Mouse (Mus musculus): Measurements from ENCODE around the gene Cdk13. TPM values are rescaled to one million over a fixed set of nuclear protein-coding genes. Genes with fewer than 3 reads are reported as not detected.
A peak's percentile ranks its signal among the peaks of the same experiment; 100 is the strongest.

Gene Cdk13
- polyA plus RNA-seq, 1 experiment from 2014 or later, result 18.3 TPM

DNA sequence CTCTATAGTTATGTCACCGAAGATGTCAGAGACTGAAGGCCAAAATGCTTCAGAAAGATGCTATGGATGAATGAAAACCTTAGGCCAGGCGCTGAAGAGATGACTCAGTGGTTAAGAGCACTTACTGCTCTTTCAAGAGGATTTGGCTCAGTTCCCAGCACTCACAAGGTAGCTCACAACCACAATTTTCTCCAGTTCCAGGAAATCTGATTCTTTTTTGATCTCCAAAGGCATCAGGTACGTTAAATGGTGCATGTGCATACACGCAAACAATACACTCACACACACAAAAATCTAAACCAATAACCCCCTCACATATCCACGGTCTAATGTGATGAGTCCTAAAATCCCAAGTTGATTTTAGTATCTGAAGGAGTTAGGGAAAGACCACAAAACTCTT, 111.1 kb downstream of the Cdk13 start:
- Histone ChIP-seq H3K27ac (no peak overlapping the region), H3K4me2 (peak overlapping the region; percentile 54), H3K9me3 (no peaks in the 10 kb centered on the region), H3K9ac (no peak overlapping the region), H3K4me3 (peak overlapping the region; percentile 73), H3K36me3 (no peaks in the 10 kb centered on the region), H3K27me3 (no peaks in the 10 kb centered on the region), H3K4me1 (peaks cover 3% of the 10 kb centered on the region; the same call in 1 of the 2 replicates)
- ATAC-seq (ENCODE audit: insufficient number of reproducible peaks, low FRiP score, low TSS enrichment, low read depth), result no peak
- WGBS, result 56% methylated on average over 5 of the region's 5 CpGs

DNA sequence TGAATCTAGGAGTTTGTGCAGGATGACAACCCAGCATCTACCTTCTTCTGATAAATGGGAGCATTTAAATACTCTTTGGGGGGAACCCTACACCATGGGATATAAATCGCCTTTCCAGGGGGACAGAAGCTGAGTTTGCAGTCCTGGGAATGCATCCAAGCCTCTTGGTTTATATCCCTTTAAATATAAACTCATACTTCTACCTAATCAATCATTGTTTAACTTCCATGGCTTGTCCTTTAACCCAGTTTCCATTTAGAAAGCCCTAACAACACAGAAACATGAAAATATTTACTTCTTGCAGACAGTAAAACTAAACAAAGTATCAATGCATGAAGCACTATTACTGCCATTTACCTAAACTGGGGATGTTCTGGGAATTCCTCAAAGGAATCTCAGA, 113.5 kb downstream of the Cdk13 start:
- Histone ChIP-seq H3K36me3 (no peaks in the 10 kb centered on the region), H3K27me3 (no peaks in the 10 kb centered on the region), H3K9me3 (no peaks in the 10 kb centered on the region), H3K4me1 (peaks cover 3% of the 10 kb centered on the region; the same call in 1 of the 2 replicates), H3K27ac (no peak overlapping the region), H3K4me3 (no peak overlapping the region), H3K4me2 (no peak overlapping the region), H3K9ac (no peak overlapping the region)
- no peak for ATAC-seq (ENCODE audit: insufficient number of reproducible peaks, low FRiP score, low TSS enrichment, low read depth)
- WGBS, result 74% methylated on average over 1 of the region's 1 CpGs

DNA sequence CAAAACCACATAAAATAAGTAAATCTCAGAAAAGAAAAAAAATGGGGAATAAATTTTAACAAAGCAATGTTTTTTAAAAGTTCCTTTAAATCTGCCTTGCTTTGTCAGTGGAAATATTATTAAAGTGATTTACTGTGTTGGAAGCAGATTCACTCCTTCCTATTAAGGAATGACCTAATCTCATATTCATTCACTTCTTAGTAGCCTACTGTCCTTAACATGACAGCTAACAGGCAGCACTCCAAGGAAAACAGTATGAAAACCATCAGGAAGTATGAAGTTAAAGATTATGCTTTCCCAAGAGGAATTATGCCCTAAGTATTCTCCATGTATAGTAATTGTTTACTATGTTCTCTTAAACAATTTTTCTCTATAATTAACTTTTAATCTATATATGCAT, 114.2 kb downstream of the Cdk13 start:
- Histone ChIP-seq H3K36me3 (no peaks in the 10 kb centered on the region), H3K27ac (no peak overlapping the region), H3K9ac (no peak overlapping the region), H3K27me3 (no peaks in the 10 kb centered on the region), H3K4me1 (peaks cover 3% of the 10 kb centered on the region; the same call in 1 of the 2 replicates), H3K9me3 (no peaks in the 10 kb centered on the region), H3K4me2 (no peak overlapping the region), H3K4me3 (no peak overlapping the region)
- ATAC-seq (ENCODE audit: insufficient number of reproducible peaks, low FRiP score, low TSS enrichment, low read depth), result no peak

DNA sequence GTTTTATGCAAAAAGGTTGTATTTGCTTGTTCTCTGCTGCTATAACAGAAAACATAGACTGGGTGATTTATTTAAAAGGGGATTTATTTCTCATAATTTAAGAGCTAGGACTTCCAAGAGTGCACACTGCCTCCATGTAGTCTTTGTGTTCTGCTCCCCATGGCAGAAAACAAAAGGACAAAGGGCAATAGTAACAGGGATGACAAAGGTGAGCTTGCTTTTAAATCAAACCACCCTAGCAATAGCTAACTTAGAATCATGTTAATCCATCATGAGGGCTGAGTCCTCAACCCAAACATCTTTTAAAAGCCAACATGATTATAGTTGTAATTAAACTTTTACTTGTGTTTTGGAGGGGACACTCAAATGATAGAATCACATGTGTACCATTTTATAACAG, 115.4 kb downstream of the Cdk13 start:
- no peak for ATAC-seq (ENCODE audit: insufficient number of reproducible peaks, low FRiP score, low TSS enrichment, low read depth)
- Histone ChIP-seq H3K4me1 (peaks cover 3% of the 10 kb centered on the region; the same call in 1 of the 2 replicates), H3K4me3 (no peak overlapping the region), H3K27ac (no peak overlapping the region), H3K9me3 (no peaks in the 10 kb centered on the region), H3K4me2 (no peak overlapping the region), H3K36me3 (no peaks in the 10 kb centered on the region), H3K9ac (no peak overlapping the region), H3K27me3 (no peaks in the 10 kb centered on the region)

DNA sequence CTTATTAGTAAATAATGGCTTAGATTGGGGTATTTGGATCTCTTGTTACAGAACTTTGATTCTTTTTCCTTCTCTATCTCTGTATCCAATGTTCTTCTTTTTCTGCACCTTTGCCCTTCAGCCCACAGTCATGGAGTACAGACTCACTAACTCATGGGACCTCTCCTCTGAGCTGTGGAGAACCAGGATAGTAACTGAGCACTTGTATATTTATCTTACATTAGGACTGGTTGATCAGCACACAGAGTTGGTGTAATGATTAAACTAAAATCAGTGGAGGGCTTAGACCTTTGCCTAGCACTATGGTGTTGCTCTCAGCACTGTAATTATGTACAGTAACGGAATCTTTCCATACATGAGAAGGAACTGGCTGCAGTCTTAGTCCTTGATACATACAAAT, 133.8 kb downstream of the Cdk13 start:
- no peak for ATAC-seq (ENCODE audit: insufficient number of reproducible peaks, low FRiP score, low TSS enrichment, low read depth)
- Histone ChIP-seq H3K4me3 (no peak overlapping the region), H3K4me2 (no peak overlapping the region), H3K27ac (no peak overlapping the region), H3K9ac (no peak overlapping the region), H3K4me1 (no peaks in the 10 kb centered on the region), H3K27me3 (no peaks in the 10 kb centered on the region), H3K9me3 (no peaks in the 10 kb centered on the region), H3K36me3 (no peaks in the 10 kb centered on the region)
- WGBS, result 62% methylated on average over 1 of the region's 1 CpGs

DNA sequence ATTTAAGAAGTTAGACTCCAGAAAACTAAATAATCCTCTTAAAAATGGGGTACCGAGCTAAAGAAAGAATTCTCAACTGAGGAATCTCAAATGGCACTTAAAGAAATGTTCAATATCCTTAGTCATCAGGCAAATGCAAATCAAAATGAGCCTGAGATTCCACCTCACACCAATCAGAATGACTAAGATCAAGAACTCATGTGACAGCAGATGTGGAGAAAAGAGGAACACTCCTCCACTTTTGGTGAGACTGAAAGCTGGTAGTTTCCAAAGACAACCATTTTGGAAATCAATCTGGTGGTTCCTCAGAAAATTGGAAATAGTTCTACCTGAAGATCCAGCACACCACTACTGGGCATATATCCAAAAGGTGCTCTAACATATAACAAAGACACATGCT, 137.5 kb downstream of the Cdk13 start:
- Histone ChIP-seq H3K4me2 (no peak overlapping the region), H3K27ac (no peak overlapping the region), H3K4me3 (no peak overlapping the region), H3K36me3 (no peaks in the 10 kb centered on the region), H3K27me3 (no peaks in the 10 kb centered on the region), H3K9ac (no peak overlapping the region), H3K9me3 (no peaks in the 10 kb centered on the region), H3K4me1 (no peaks in the 10 kb centered on the region)
- ATAC-seq (ENCODE audit: insufficient number of reproducible peaks, low FRiP score, low TSS enrichment, low read depth), result no peak
- WGBS, result 80% methylated on average over 1 of the region's 1 CpGs

MicroRNAs within 50 kb of the gene (microRNA counts, 519-probe panel; counts per million panel counts)
- not detected for microRNA mmu-miR-466i

Small RNA genes lying within 50 kb of the gene (microRNA-seq; reads per million reads assigned to microRNA genes)
- gene Mir466i, result not detected

Other genes with a start within 250 kb of the Cdk13 start
- gene Mplkip, start 109.9 kb downstream of the Cdk13 start, polyA plus RNA-seq (2015; fragmentation: Nextera tagmentation; extraction: Ambion mirVana), result 30.9 and 41.0 TPM in 2 replicates
- gene Sugct, start 109.5 kb downstream of the Cdk13 start, polyA plus RNA-seq (2015; fragmentation: Nextera tagmentation; extraction: Ambion mirVana), result 4.5 and 5.3 TPM in 2 replicates
- gene Rala, start 139.1 kb upstream of the Cdk13 start, polyA plus RNA-seq (2015; fragmentation: Nextera tagmentation; extraction: Ambion mirVana), result 108 and 110 TPM in 2 replicates
- 72.7 and 73.5 TPM in 2 replicates for gene Yae1d1, start 188.3 kb upstream of the Cdk13 start, polyA plus RNA-seq (2015; fragmentation: Nextera tagmentation; extraction: Ambion mirVana)

Data from limb, embryonic 15.5 days (tissue).